Mouse (Mus musculus) heart, embryonic 14.5 days (tissue): Measurements from ENCODE around the gene Phactr1. TPM values are rescaled to one million over a fixed set of nuclear protein-coding genes. Genes with fewer than 3 reads are reported as not detected.

Experiments used
- ATAC-seq: fragments of 200-750 bp; cut with Nextera tagmentation; 2 replicates; pipeline ENCODE4 v1.8.0; 2017; ENCODE audit warnings: low read depth, moderate TSS enrichment; ENCODE audit not compliant: insufficient number of reproducible peaks, insufficient read depth, low FRiP score
- H3K27ac ChIP-seq, 2 experiments: fragments of 200-500 bp in 1 of 2; fragments of 300-500 bp in 1 of 2; sonication (generic) in 1 of 2; replicated peaks in 1 of 2; 2 replicates each; pipeline ENCODE4 v1.5.1; 2012 to 2014; ENCODE audit warnings: low read depth in 2 of 2, low read length in 2 of 2, control low read depth in 1 of 2, mild to moderate bottlenecking in 1 of 2, mixed read lengths in 1 of 2; ENCODE audit not compliant: control insufficient read depth in 1 of 2, insufficient read depth in 1 of 2
- H3K27me3 ChIP-seq: fragments of 300-500 bp; sonication (generic); 2 replicates; pipeline ENCODE4 v1.6.1; 2014; ENCODE audit warnings: mild to moderate bottlenecking, low read length, control low read depth; ENCODE audit not compliant: control insufficient read depth, insufficient read depth
- H3K36me3 ChIP-seq: fragments of 300-500 bp; sonication (generic); 2 replicates; pipeline ENCODE4 v1.6.1; 2014; ENCODE audit warnings: mild to moderate bottlenecking, control low read depth, low read length, mixed read lengths; ENCODE audit not compliant: control insufficient read depth, insufficient read depth
- H3K4me1 ChIP-seq, 2 experiments: fragments of 200-500 bp in 1 of 2; fragments of 300-500 bp in 1 of 2; sonication (generic) in 1 of 2; 2 replicates each; pipeline ENCODE4 v1.6.1; 2012 to 2014; ENCODE audit warnings: low read length in 2 of 2, control low read depth in 1 of 2, mixed read lengths in 1 of 2; ENCODE audit not compliant: control insufficient read depth in 2 of 2, insufficient read depth in 2 of 2
- H3K4me2 ChIP-seq: fragments of 300-500 bp; sonication (generic); 2 replicates; pipeline ENCODE4 v1.6.1; 2014; ENCODE audit warnings: mild to moderate bottlenecking, low read length
- H3K4me3 ChIP-seq, 2 experiments: fragments of 200-500 bp in 1 of 2; fragments of 300-500 bp in 1 of 2; sonication (generic) in 1 of 2; 2 replicates each; pipeline ENCODE4 v1.5.1; 2012 to 2014; ENCODE audit warnings: low read length in 2 of 2, mild to moderate bottlenecking in 2 of 2, control low read depth in 1 of 2, low read depth in 1 of 2, moderate library complexity in 1 of 2; ENCODE audit not compliant: control insufficient read depth in 1 of 2, insufficient read depth in 1 of 2
- H3K9ac ChIP-seq: fragments of 300-500 bp; sonication (generic); 2 replicates; pipeline ENCODE4 v1.6.1; 2014; ENCODE audit warnings: mild to moderate bottlenecking, low read length
- H3K9me3 ChIP-seq: fragments of 300-500 bp; sonication (generic); 2 replicates; pipeline ENCODE4 v1.6.1; 2016; ENCODE audit warnings: low read length, control low read depth; ENCODE audit not compliant: control insufficient read depth
- WGBS: fragments of 180-500 bp; shearing (Covaris S2); extraction: QIAGEN DNeasy Blood & Tissue Kit; methylation state at CpG from one replicate; pipeline ENCODE4 v1.1.7; 2014; 5-methylcytosine and 5-hydroxymethylcytosine counted together
- polyA plus RNA-seq: library from polyadenylated mRNA; unstranded; fragments of >200 nt; fragmentation: Nextera tagmentation; extraction: Ambion mirVana; gene quantifications from 2 replicates; pipeline ENCODE4 v1.2.1, GENCODE M21; 2014

Gene Phactr1
- polyA plus RNA-seq, result 5.0 and 8.9 TPM in 2 replicates

GRCm38 (mm10) chr13:42680391-42680994, at the start of gene Phactr1:
TSS of gene Phactr1 (plus strand) at chr13:42680623.
- Histone ChIP-seq H3K4me2 (no peak within 1 kb of the TSS), H3K9ac (no peak within 1 kb of the TSS), H3K4me1 (no peaks in the 10 kb centered on the region), H3K27ac (no peak within 1 kb of the TSS), H3K4me3 (no peak within 1 kb of the TSS), H3K9me3 (no peaks in the 10 kb centered on the region), H3K27me3 (peaks cover 12% of the 10 kb centered on the region; the same call in 1 of the 2 replicates), H3K36me3 (no peaks in the 10 kb centered on the region)
- no peak for ATAC-seq
- WGBS, result 33% methylated on average over 11 of the region's 11 CpGs

GRCm38 (mm10) chr13:42634908-42635307, 45.5 kb upstream of the Phactr1 start:
- no peaks in the 10 kb centered on the region for H3K4me1 ChIP-seq
- H3K36me3 ChIP-seq, result no peaks in the 10 kb centered on the region
- WGBS, result 81% methylated on average over 2 of the region's 2 CpGs
- H3K9ac ChIP-seq, result no peak overlapping the region
- no peaks in the 10 kb centered on the region for H3K27me3 ChIP-seq
- H3K4me3 ChIP-seq, result no peak overlapping the region
- no peaks in the 10 kb centered on the region for H3K9me3 ChIP-seq
- H3K4me2 ChIP-seq, result no peak overlapping the region
- ATAC-seq, result no peak
- no peak overlapping the region for H3K27ac ChIP-seq

GRCm38 (mm10) chr13:42650228-42650627, 30.2 kb upstream of the Phactr1 start:
- WGBS, result 65% methylated on average over 6 of the region's 6 CpGs
- H3K4me3 ChIP-seq, result no peak overlapping the region
- no peaks in the 10 kb centered on the region for H3K9me3 ChIP-seq
- no peak overlapping the region for H3K9ac ChIP-seq
- H3K27ac ChIP-seq, result no peak overlapping the region
- H3K4me2 ChIP-seq, result no peak overlapping the region
- no peak for ATAC-seq
- H3K36me3 ChIP-seq, result no peaks in the 10 kb centered on the region
- no peaks in the 10 kb centered on the region for H3K27me3 ChIP-seq
- H3K4me1 ChIP-seq, result no peaks in the 10 kb centered on the region

GRCm38 (mm10) chr13:42656643-42657315, 23.6 kb upstream of the Phactr1 start:
- Histone ChIP-seq H3K4me3 (no peak overlapping the region), H3K4me1 (peaks cover 7 to 26% of the 10 kb centered on the region in 2 experiments), H3K9ac (no peak overlapping the region), H3K36me3 (no peaks in the 10 kb centered on the region), H3K4me2 (0 out of 2 replicates have a peak overlapping the region, but pooled peaks have one; percentile 16), H3K9me3 (no peaks in the 10 kb centered on the region), H3K27ac (peak overlapping the region; percentile 72 to 86), H3K27me3 (no peaks in the 10 kb centered on the region)
- peak; percentile 85 for ATAC-seq
- WGBS, result 38% methylated on average over 7 of the region's 7 CpGs

GRCm38 (mm10) chr13:42671651-42672290, 8.7 kb upstream of the Phactr1 start:
- H3K4me2 ChIP-seq, result no peak overlapping the region
- H3K36me3 ChIP-seq, result no peaks in the 10 kb centered on the region
- no peak for ATAC-seq
- WGBS, result 43% methylated on average over 10 of the region's 10 CpGs
- peaks cover 0 to 2% of the 10 kb centered on the region in 2 experiments; a peak in 1 of 4 replicates for H3K4me1 ChIP-seq
- H3K4me3 ChIP-seq, result no peak overlapping the region
- H3K9me3 ChIP-seq, result no peaks in the 10 kb centered on the region
- H3K27me3 ChIP-seq, result no peaks in the 10 kb centered on the region
- no peak overlapping the region for H3K27ac ChIP-seq
- no peak overlapping the region for H3K9ac ChIP-seq

- 84% methylated on average over 9 of the region's 9 CpGs for WGBS
- H3K4me2 ChIP-seq, result no peak overlapping the region
- ATAC-seq, result no peak
Observed at GRCm38 (mm10) chr13:42681299-42681698, 876 bp downstream of the Phactr1 start.

GRCm38 (mm10) chr13:42684181-42684580, 3.8 kb downstream of the Phactr1 start:
- Histone ChIP-seq H3K4me1 (no peaks in the 10 kb centered on the region), H3K4me3 (no peak overlapping the region), H3K36me3 (no peaks in the 10 kb centered on the region), H3K27me3 (peaks cover 12% of the 10 kb centered on the region; the same call in 1 of the 2 replicates), H3K27ac (no peak overlapping the region), H3K9me3 (no peaks in the 10 kb centered on the region), H3K4me2 (no peak overlapping the region), H3K9ac (no peak overlapping the region)
- no peak for ATAC-seq
- WGBS, result 89% methylated on average over 7 of the region's 7 CpGs

More at GRCm38 (mm10) chr13:42681299-42681698, 876 bp downstream of the Phactr1 start:
- Histone ChIP-seq H3K36me3 (no peaks in the 10 kb centered on the region), H3K9me3 (no peaks in the 10 kb centered on the region), H3K9ac (no peak overlapping the region), H3K27me3 (peaks cover 12% of the 10 kb centered on the region; the same call in 1 of the 2 replicates), H3K4me1 (no peaks in the 10 kb centered on the region), H3K4me3 (no peak overlapping the region), H3K27ac (no peak overlapping the region)
